Mouse (Mus musculus) MEL-GATA-1-ER (cell line): ENCODE results near the gene Togaram1.

Experiments
- DNase-seq: peaks from one replicate; pipeline ENCODE4 v3.0.0-alpha.2; 2012; ENCODE audit warnings: low read depth; ENCODE audit errors: extremely low read depth

Togaram1 gene

GRCm38 (mm10) chr12:64965124-64966026 lies at the start of gene Togaram1, which contains the start of gene Klhl28:
TSS of gene Togaram1 (plus strand) at chr12:64965804.
TSS of gene Klhl28 (minus strand) at chr12:64965534.
- DNase-seq: peak; percentile 99

- no peak for DNase-seq
Measured at GRCm38 (mm10) chr12:64916735-64917134, 48.9 kb upstream of the Togaram1 start.

GRCm38 (mm10) chr12:64917578-64918471 lies 47.8 kb upstream of the Togaram1 start, which contains the start of gene Gm527:
TSS of gene Gm527 (plus strand) at chr12:64917906.
- peak; percentile 88 for DNase-seq

- no peak for DNase-seq
Measured at GRCm38 (mm10) chr12:64937493-64937892, 28.1 kb upstream of the Togaram1 start.

GRCm38 (mm10) chr12:64964560-64964959 lies 1.0 kb upstream of the Togaram1 start:
- no peak for DNase-seq

- peak; percentile 30 for DNase-seq
Measured at GRCm38 (mm10) chr12:64966101-64966631, 562 bp downstream of the Togaram1 start.

GRCm38 (mm10) chr12:64966652-64967435 lies 1.2 kb downstream of the Togaram1 start:
- peak; percentile 33 for DNase-seq

- DNase-seq: no peak
Measured at GRCm38 (mm10) chr12:64967470-64967869, 1.9 kb downstream of the Togaram1 start.

GRCm38 (mm10) chr12:64968067-64968466 lies 2.5 kb downstream of the Togaram1 start:
- peak; percentile 18 for DNase-seq

- no peak for DNase-seq
Measured at GRCm38 (mm10) chr12:64971399-64971798, 5.8 kb downstream of the Togaram1 start.

- peak; percentile 22 for DNase-seq
Measured at GRCm38 (mm10) chr12:64972063-64972462, 6.5 kb downstream of the Togaram1 start.

GRCm38 (mm10) chr12:64975558-64975957 lies 10.0 kb downstream of the Togaram1 start:
- peak; percentile 31 for DNase-seq

- DNase-seq: no peak
Measured at GRCm38 (mm10) chr12:64976191-64976590, 10.6 kb downstream of the Togaram1 start.

- no peak for DNase-seq
Measured at GRCm38 (mm10) chr12:64977518-64977917, 11.9 kb downstream of the Togaram1 start.

- DNase-seq: no peak
Measured at GRCm38 (mm10) chr12:65007725-65008124, 42.1 kb downstream of the Togaram1 start.

GRCm38 (mm10) chr12:65022842-65023241 lies 57.2 kb downstream of the Togaram1 start:
- DNase-seq: no peak

- no peak for DNase-seq
Measured at GRCm38 (mm10) chr12:65035839-65036189, 70.2 kb downstream of the Togaram1 start.

- peak; percentile 59 for DNase-seq
Measured at GRCm38 (mm10) chr12:65036190-65036870, 70.7 kb downstream of the Togaram1 start, which contains the start of gene Prpf39. TSS of gene Prpf39 (plus strand) at chr12:65036333.

- DNase-seq: peak; percentile 6
Measured at GRCm38 (mm10) chr12:65036892-65037545, 71.4 kb downstream of the Togaram1 start.

GRCm38 (mm10) chr12:65037546-65037937 lies 71.9 kb downstream of the Togaram1 start:
- peak; percentile 43 for DNase-seq
